Mouse (Mus musculus) adrenal gland, adult 10 weeks (tissue): ENCODE data around the gene Gm8159. TPM values are rescaled to one million over a fixed set of nuclear protein-coding genes. Genes with fewer than 3 reads are reported as not detected.

Experiments
- polyA plus RNA-seq: library from polyadenylated mRNA; stranded (reverse); fragments of 350-450 nt; fragmentation: Illumina TruSeq; extraction: RNeasy Lipid Tissue Mini Kit (QIAGEN cat#74804); gene quantifications from one replicate; pipeline ENCODE4 v1.2.3, GENCODE M21; 2014; ENCODE audit warnings: low read depth, low replicate concordance

Gm8159 gene
- polyA plus RNA-seq: not detected

GRCm38 (mm10) chr14:4632052-4632451 is at the start of gene Gm8159:
Gene Gm8159, plus strand, starts transcription at chr14:4632352.

GRCm38 (mm10) chr14:4663892-4664291 is 31.7 kb downstream of the Gm8159 start, which contains the start of gene Gm3239:
Gene Gm3239, plus strand, starts transcription at chr14:4664192.

Other genes with a start within 250 kb of the Gm8159 start
- gene Gm3159, start 234.8 kb upstream of the Gm8159 start, polyA plus RNA-seq: not detected
- not detected for gene Gm3164, start 216.9 kb upstream of the Gm8159 start, polyA plus RNA-seq
- gene Gm3173, start 201.4 kb upstream of the Gm8159 start, polyA plus RNA-seq: not detected
- gene Gm3182, start 150.6 kb upstream of the Gm8159 start, polyA plus RNA-seq: not detected
- gene Gm3047, start 76.9 kb upstream of the Gm8159 start, polyA plus RNA-seq: not detected
- gene Gm3239, start 31.8 kb downstream of the Gm8159 start, polyA plus RNA-seq: not detected
- gene Gm7876, start 76.9 kb downstream of the Gm8159 start, polyA plus RNA-seq: not detected
- not detected for gene Gm3252, start 94.4 kb downstream of the Gm8159 start, polyA plus RNA-seq
- gene Gm9602, start 144.0 kb downstream of the Gm8159 start, polyA plus RNA-seq: not detected
- not detected for gene Gm3269, start 205.8 kb downstream of the Gm8159 start, polyA plus RNA-seq
- not detected for gene Gm3264, start 223.2 kb downstream of the Gm8159 start, polyA plus RNA-seq